Mouse (Mus musculus) forebrain, postnatal 0 days (tissue): ENCODE measurements around the gene Cpne7. TPM values are rescaled to one million over a fixed set of nuclear protein-coding genes. Genes with fewer than 3 reads are reported as not detected.
A peak's percentile ranks its signal among the peaks of the same experiment; 100 is the strongest.

ENCODE experiments used
- ATAC-seq: fragments of 200-750 bp; cut with Nextera tagmentation; 2 replicates; pipeline ENCODE4 v1.8.0; 2017; ENCODE audit warnings: mild to moderate bottlenecking, moderate library complexity
- DNase-seq: peaks from one replicate; pipeline ENCODE4 v3.0.0-alpha.2; 2015
- H3K27ac ChIP-seq: fragments of 300-500 bp; sonication (generic); 2 replicates; pipeline ENCODE4 v1.5.1; 2014; ENCODE audit warnings: low read depth, mild to moderate bottlenecking, antibody characterized with exemption, low read length, moderate library complexity, mixed read lengths
- H3K27me3 ChIP-seq: fragments of 300-500 bp; sonication (generic); 2 replicates; pipeline ENCODE4 v1.6.1; 2014; ENCODE audit warnings: mild to moderate bottlenecking, low read length, mixed read lengths; ENCODE audit not compliant: insufficient read depth
- H3K36me3 ChIP-seq: fragments of 300-500 bp; sonication (generic); 2 replicates; pipeline ENCODE4 v1.6.1; 2014; ENCODE audit warnings: mild to moderate bottlenecking, moderate library complexity; ENCODE audit not compliant: insufficient read depth
- H3K4me1 ChIP-seq: fragments of 300-500 bp; sonication (generic); 2 replicates; pipeline ENCODE4 v1.6.1; 2014; ENCODE audit warnings: antibody characterized with exemption; ENCODE audit not compliant: insufficient read depth
- H3K4me2 ChIP-seq: fragments of 300-500 bp; sonication (generic); 2 replicates; pipeline ENCODE4 v1.6.1; 2014; ENCODE audit warnings: low read depth, mild to moderate bottlenecking, moderate library complexity
- H3K4me3 ChIP-seq: fragments of 300-500 bp; sonication (generic); 2 replicates; pipeline ENCODE4 v1.5.1; 2014; ENCODE audit warnings: low read depth, low read length, mixed read lengths
- H3K9ac ChIP-seq: fragments of 300-500 bp; sonication (generic); 2 replicates; pipeline ENCODE4 v1.6.1; 2014; ENCODE audit warnings: mild to moderate bottlenecking
- H3K9me3 ChIP-seq: fragments of 300-500 bp; sonication (generic); 2 replicates; pipeline ENCODE4 v1.6.1; 2016; ENCODE audit warnings: low read length
- CTCF ChIP-seq: sonication (generic); IDR thresholded peaks from 2 replicates; pipeline ENCODE4 v1.5.1; 2016; ENCODE audit warnings: antibody characterized with exemption, control low read depth, low read depth
- WGBS: fragments of 180-500 bp; shearing (Covaris S2); extraction: QIAGEN DNeasy Blood & Tissue Kit; methylation state at CpG from one replicate; pipeline ENCODE4 v1.1.7; 2014; 5-methylcytosine and 5-hydroxymethylcytosine counted together
- polyA plus RNA-seq: library from polyadenylated mRNA; unstranded; fragments of >200 nt; fragmentation: Nextera tagmentation; extraction: Ambion mirVana; gene quantifications from 2 replicates; pipeline ENCODE4 v1.2.1, GENCODE M21; 2015
- total RNA-seq: library from RNA; depleted of rRNA; stranded (reverse); fragments of >200 nt; gene quantifications from 2 replicates; pipeline ENCODE4 v1.2.3, GENCODE M21; 2014

The Cpne7 gene
- total and polyA plus RNA-seq, 2 experiments from 2014 or later: 25.0 to 32.6 TPM

DNA sequence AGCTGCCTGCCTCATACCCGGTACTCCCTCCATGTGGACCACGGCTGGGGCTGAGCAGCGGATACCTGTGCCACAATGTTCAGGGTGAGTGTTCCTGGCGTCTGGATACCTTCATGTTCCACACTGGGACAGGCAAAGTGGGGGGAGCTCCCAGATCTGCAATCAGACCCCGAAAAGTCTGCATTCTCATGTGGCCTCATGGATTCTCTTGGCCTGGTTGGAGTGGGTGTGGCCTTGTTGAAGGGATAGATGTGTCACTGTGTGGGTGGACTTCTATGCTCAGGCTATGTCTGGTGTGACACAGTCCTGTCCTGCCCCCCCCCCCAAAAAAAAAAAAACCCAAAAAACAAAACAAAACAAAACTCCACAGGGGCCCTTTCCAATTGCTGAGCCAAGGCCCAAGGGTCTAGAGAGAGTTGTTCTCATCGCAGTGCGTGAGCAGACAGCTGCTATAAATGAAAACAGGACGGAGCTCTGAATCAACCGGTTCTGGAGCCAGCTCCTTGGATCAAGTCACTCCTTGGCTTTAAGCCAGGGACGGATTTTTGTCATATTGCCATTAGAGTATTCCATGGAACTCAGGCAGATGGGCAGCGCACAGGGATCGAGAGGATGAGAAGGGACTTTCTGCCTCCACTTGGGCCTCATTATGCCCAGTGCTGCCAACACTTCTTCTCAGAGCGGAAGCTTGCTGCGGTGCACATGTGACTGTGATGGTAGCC, 24.7 kb downstream of the Cpne7 start:
- peak overlapping the region; percentile 45; the same call in 1 of the 2 replicates for H3K27ac ChIP-seq
- TF ChIP-seq CTCF: no peak
- H3K9ac ChIP-seq: no peak overlapping the region
- WGBS: 47% methylated on average over 14 of the region's 14 CpGs
- no peaks in the 10 kb centered on the region for H3K27me3 ChIP-seq
- H3K36me3 ChIP-seq: no peaks in the 10 kb centered on the region
- 0 out of 2 replicates have a peak, but pooled peaks cover 4% of the 10 kb centered on the region for H3K4me1 ChIP-seq
- no peak overlapping the region for H3K4me3 ChIP-seq
- no peak overlapping the region for H3K4me2 ChIP-seq
- ATAC-seq: peak; percentile 67
- no peaks in the 10 kb centered on the region for H3K9me3 ChIP-seq
- peak; percentile 82 for DNase-seq

- 67% methylated on average over 6 of the region's 6 CpGs for WGBS
- no peak overlapping the region for H3K4me2 ChIP-seq
- H3K9ac ChIP-seq: no peak overlapping the region
- no peaks in the 10 kb centered on the region for H3K9me3 ChIP-seq
- no peaks in the 10 kb centered on the region for H3K27me3 ChIP-seq
- TF ChIP-seq CTCF: 0 out of 2 replicates have a peak, but pooled peaks have one; percentile 14
- no peak overlapping the region for H3K4me3 ChIP-seq
- no peak overlapping the region for H3K27ac ChIP-seq
- DNase-seq (no peak), ATAC-seq (no peak)
- no peaks in the 10 kb centered on the region for H3K4me1 ChIP-seq
- no peaks in the 10 kb centered on the region for H3K36me3 ChIP-seq
Measured at GRCm38 (mm10) chr8:123145279-123145678, 28.1 kb downstream of the Cpne7 start.

DNA sequence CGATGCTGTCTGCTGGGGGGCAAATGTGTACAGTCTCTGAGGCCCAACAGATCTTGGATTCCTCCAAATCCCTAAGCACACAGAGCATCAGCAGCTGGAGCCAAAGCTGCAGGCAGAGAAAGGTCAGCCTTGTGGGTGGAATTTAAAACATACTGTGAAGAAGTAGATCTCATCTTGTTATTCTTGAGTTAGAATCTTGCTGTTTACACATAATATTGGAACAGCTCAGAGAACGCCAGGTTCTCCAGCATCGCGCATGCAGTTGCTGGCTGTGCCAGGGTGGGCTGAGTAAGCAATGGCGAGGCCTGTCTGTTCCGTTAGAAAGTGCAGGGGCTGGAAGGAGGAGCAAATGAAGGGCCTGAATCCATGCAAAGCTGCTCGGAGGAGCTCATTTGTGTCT, 29.2 kb downstream of the Cpne7 start:
- no peak overlapping the region for H3K4me3 ChIP-seq
- no peak for DNase-seq
- H3K36me3 ChIP-seq: no peaks in the 10 kb centered on the region
- no peak for TF ChIP-seq CTCF
- H3K9me3 ChIP-seq: no peaks in the 10 kb centered on the region
- no peaks in the 10 kb centered on the region for H3K27me3 ChIP-seq
- ATAC-seq: no peak; the same call in 1 of the 2 replicates
- WGBS: 59% methylated on average over 7 of the region's 7 CpGs
- H3K27ac ChIP-seq: no peak overlapping the region
- H3K4me1 ChIP-seq: no peaks in the 10 kb centered on the region
- no peak overlapping the region for H3K9ac ChIP-seq
- no peak overlapping the region for H3K4me2 ChIP-seq

DNA sequence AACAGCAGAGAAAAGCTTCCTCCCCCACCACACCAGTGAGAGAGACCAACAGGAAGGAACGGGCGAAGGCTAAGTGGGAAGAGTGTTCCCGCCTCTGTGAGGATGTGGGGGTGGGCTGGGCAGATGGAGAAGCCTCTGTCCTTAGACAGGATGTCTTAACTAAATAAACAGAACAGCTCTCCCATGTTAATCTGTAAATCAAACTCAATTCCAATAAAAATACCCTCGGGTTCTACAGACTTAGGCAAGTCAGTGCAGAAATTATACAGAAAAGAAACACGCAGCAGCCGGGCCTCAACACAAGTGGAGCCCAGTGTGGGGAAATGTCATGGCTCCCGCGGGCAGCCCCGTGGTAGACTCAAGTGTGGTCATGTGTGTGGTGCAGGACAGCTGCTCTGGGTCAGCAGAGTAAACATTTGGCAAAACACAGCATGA, 33.6 kb downstream of the Cpne7 start:
- ATAC-seq: no peak
- no peak overlapping the region for H3K4me2 ChIP-seq
- WGBS: 67% methylated on average over 9 of the region's 9 CpGs
- H3K9ac ChIP-seq: no peak overlapping the region
- no peaks in the 10 kb centered on the region for H3K4me1 ChIP-seq
- no peaks in the 10 kb centered on the region for H3K27me3 ChIP-seq
- no peaks in the 10 kb centered on the region for H3K9me3 ChIP-seq
- H3K27ac ChIP-seq: no peak overlapping the region
- no peaks in the 10 kb centered on the region for H3K36me3 ChIP-seq
- DNase-seq: no peak
- no peak for TF ChIP-seq CTCF
- no peak overlapping the region for H3K4me3 ChIP-seq

DNA sequence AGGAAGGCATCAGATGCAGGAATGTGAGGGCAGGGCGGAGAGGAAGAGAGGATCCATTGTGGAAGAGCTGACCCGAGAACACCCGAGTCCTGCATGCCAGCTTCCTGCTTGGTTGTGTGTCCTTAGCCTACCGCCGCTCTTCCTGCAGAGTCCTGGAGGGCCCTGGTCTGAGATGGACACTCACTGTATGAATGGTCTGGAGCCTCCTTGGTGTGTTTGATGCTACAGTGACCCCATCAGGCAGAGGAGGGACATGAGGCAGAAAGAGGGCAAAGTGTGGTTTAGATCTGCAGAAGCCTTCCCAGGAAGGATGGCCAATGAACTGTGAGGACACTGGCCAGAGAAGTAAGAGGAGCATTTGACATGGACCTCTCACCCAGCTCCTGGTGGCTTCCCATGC, 38.0 kb downstream of the Cpne7 start:
- TF ChIP-seq CTCF: peak; percentile 53
- Histone ChIP-seq H3K27me3 (no peaks in the 10 kb centered on the region), H3K27ac (no peak overlapping the region), H3K4me2 (no peak overlapping the region), H3K9me3 (no peaks in the 10 kb centered on the region), H3K9ac (no peak overlapping the region), H3K4me3 (no peak overlapping the region), H3K4me1 (no peaks in the 10 kb centered on the region), H3K36me3 (no peaks in the 10 kb centered on the region)
- DNase-seq: no peak
- 78% methylated on average over 5 of the region's 5 CpGs for WGBS
- no peak for ATAC-seq

- Histone ChIP-seq H3K9me3 (no peaks in the 10 kb centered on the region), H3K4me2 (no peak overlapping the region), H3K27ac (no peak overlapping the region), H3K4me3 (no peak overlapping the region), H3K9ac (no peak overlapping the region), H3K27me3 (no peaks in the 10 kb centered on the region), H3K4me1 (no peaks in the 10 kb centered on the region), H3K36me3 (no peaks in the 10 kb centered on the region)
- DNase-seq (no peak), ATAC-seq (no peak)
- 85% methylated on average over 9 of the region's 9 CpGs for WGBS
- TF ChIP-seq CTCF: no peak
Measured at GRCm38 (mm10) chr8:123156070-123156773, 39.0 kb downstream of the Cpne7 start.

DNA sequence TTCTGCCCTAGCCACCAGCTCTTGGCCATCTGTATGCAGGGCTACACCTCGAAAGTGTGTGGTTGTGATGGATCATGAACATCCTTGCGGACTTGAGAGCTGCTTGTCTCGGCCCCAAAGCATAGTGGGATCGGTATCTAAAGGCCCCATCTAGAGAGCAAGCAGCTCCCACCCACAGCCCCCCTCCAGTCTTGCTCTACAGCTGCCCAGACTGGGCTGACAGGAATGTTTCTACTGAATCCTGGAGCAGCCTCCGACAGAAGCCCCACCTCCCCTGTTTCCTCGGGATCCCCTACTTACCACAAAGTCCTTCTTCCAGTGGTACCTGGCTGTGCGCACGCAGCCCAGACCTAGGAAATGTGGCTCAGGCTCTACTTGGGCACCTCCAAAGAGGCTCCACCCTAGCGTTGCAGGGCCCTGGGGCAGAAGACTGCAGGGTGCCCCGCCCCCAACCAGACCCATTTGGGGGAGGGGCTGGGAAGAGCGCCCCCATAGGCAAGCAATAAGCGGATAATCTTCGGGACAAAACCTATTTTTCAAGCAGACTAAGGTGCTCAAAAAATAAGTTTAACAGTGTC, 40.8 kb downstream of the Cpne7 start, which contains the start of gene Sult5a1:
TSS of gene Sult5a1 (minus strand) at position 428 of the 578 bp plus-strand sequence.
- Histone ChIP-seq H3K4me1 (no peaks in the 10 kb centered on the region), H3K27me3 (no peaks in the 10 kb centered on the region), H3K4me2 (no peak within 1 kb of the TSS), H3K9ac (no peak within 1 kb of the TSS), H3K27ac (no peak within 1 kb of the TSS), H3K9me3 (no peaks in the 10 kb centered on the region), H3K4me3 (no peak within 1 kb of the TSS), H3K36me3 (no peaks in the 10 kb centered on the region)
- DNase-seq (no peak), ATAC-seq (no peak)
- WGBS: 34% methylated on average over 13 of the region's 13 CpGs
- no peak for TF ChIP-seq CTCF
